Mouse (Mus musculus): Measurements from ENCODE around the gene Fam3c.

DNA sequence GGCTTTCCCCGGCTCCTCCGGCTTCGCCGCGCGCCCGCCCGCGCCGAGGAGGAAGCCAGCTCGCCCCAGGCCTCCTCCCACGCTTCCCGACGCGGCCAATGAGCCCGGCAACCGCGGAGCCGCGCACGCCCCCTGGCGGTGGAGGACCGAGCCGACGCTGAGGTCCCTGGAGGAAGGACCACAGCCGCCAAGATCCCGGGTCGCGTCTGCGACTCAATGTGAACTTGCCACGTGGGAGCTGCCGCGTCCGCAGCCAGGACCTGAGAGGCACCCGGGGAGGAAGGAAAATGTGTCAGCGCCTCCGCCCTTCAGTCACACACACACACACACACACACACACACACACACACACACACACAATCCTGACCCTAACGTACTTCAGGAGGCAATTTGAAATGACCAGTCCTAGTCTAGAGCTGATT lies at the start of gene Fam3c:
- TF ChIP-seq CTCF (IDR thresholded peaks at IDR 0.05; ENCODE audit: control insufficient read depth, insufficient read depth, low read length) (peak; percentile 89), POLR2A (IDR thresholded peaks at IDR 0.05; ENCODE audit: borderline replicate concordance, control insufficient read depth, low read depth, low read length) (peak; percentile 63; the same call in 1 of the 2 replicates)
